Mouse (Mus musculus): ENCODE measurements around the gene Tgfb1. TPM values are rescaled to one million over a fixed set of nuclear protein-coding genes. Genes with fewer than 3 reads are reported as not detected.

Tgfb1 gene
- polyA plus RNA-seq, 1 experiment = 48.0 TPM

DNA sequence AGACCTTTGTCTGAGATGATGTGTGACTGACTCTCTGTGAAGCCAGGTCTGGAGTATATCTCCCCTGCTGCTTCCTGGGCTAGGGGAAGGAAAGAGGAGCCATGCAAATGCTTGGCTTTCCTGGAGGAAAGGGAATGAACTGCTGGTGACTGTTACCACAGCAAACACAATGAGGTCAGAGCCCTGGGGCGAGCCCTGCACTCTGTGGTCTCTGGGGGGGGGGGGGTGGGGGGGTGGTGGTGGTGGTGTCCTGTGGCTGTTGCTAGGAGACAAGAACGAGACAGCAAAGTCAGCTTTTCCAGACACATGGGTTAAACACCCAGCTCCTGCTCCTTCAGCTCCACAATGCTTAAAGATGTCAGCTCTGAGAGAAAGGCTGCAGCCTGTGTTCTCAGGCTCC, 42.6 kb downstream of the Tgfb1 start:
- Histone ChIP-seq H3K4me1 (ENCODE audit: control insufficient read depth, insufficient read depth, low read length) (no peaks in the 10 kb centered on the region), H3K27ac (ENCODE audit: insufficient read depth, low read length) (no peak overlapping the region), H3K4me3 (ENCODE audit: insufficient read depth, low read length) (no peak overlapping the region)
- no peak for TF ChIP-seq POLR2A (IDR thresholded peaks at IDR 0.05; ENCODE audit: low read depth, low read length)
- TF ChIP-seq CTCF (IDR thresholded peaks at IDR 0.05; ENCODE audit: borderline replicate concordance, insufficient read depth, low read length) = no peak

DNA sequence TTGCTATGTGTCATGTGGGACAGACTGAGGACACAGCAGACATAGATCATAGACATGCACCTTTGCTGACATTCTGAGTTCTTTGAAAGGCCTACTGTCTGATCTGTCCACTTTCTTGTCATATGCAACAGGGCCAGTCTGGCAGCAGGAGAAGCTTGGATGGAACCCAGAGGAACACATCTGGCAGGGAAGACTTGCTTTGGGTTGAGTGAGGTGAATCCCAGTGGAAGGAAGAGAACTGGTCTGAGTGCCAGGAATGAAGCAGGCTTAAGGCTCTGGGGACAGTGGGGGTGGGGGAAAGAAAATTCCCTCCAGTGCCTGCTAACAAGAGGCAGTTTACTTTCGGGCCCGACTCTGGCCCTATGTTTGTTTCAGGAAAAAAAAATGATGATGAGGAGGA, 43.1 kb downstream of the Tgfb1 start:
- no peak overlapping the region for H3K4me3 ChIP-seq (ENCODE audit: insufficient read depth, low read length)
- no peaks in the 10 kb centered on the region for H3K4me1 ChIP-seq (ENCODE audit: control insufficient read depth, insufficient read depth, low read length)
- H3K27ac ChIP-seq (ENCODE audit: insufficient read depth, low read length) = no peak overlapping the region
- TF ChIP-seq CTCF (IDR thresholded peaks at IDR 0.05; ENCODE audit: borderline replicate concordance, insufficient read depth, low read length) = no peak
- TF ChIP-seq POLR2A (IDR thresholded peaks at IDR 0.05; ENCODE audit: low read depth, low read length) = no peak

DNA sequence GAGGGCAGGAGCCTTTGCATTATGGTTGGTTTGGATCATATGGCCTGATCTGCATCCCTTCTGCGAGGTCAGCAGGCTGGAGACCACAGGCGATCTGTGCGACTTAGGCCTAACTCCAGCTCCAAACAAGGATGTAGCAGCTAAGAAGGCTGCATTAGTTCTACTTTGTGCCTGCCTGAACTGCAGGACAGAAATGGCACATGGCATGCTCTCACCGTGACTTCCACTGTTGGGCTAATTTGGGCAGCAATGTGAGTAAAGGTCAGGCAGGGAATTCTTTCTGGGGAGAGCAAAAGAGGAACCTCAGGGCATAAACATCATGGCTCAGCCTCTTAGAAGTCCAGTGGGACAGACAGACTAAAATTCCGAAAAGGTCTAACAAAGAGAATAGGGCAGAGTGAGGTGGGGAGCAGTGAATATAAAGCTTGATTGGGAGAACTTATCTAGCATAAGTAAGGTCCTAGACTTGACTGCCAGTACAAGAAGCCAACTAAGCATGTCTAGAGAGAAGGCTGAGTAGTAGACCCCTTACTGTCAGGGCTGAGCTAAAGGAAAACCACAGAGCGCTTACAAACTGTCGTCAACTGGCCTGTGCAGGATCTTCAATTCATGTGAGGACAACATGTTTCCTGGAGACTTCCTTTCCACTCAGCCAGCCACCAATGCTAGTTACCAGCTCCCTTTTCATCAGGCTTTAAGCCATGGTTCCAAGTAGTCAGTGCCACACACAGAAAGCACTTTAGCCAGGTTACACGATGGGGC, 44.7 kb downstream of the Tgfb1 start:
- H3K4me3 ChIP-seq (ENCODE audit: insufficient read depth, low read length) = no peak overlapping the region
- no peak overlapping the region for H3K27ac ChIP-seq (ENCODE audit: insufficient read depth, low read length)
- no peaks in the 10 kb centered on the region for H3K4me1 ChIP-seq (ENCODE audit: control insufficient read depth, insufficient read depth, low read length)
- TF ChIP-seq POLR2A (IDR thresholded peaks at IDR 0.05; ENCODE audit: low read depth, low read length) = no peak

DNA sequence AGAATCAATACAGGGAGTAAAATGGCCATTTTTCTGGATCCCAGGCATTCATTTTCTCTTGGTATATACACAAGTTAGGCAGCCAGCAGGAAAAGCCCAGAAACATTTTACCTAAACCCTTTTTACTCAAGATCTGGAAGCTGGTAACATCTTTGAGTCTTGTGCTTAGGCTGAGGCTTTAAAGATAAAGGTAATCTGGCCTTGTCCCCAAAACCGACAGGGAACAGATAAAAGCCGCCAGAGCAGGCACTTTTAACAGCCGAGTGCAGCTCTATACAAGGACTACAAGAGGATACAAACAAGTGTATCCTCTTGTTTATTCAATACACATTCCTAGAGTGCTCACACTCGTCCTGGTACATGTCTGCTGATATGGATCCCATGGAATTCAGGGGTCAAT, 48.2 kb downstream of the Tgfb1 start:
- Histone ChIP-seq H3K4me1 (ENCODE audit: control insufficient read depth, insufficient read depth, low read length) (no peaks in the 10 kb centered on the region), H3K27ac (ENCODE audit: insufficient read depth, low read length) (no peak overlapping the region), H3K4me3 (ENCODE audit: insufficient read depth, low read length) (no peak overlapping the region)
- TF ChIP-seq POLR2A (IDR thresholded peaks at IDR 0.05; ENCODE audit: low read depth, low read length) (no peak), CTCF (IDR thresholded peaks at IDR 0.05; ENCODE audit: borderline replicate concordance, insufficient read depth, low read length) (no peak)

DNA sequence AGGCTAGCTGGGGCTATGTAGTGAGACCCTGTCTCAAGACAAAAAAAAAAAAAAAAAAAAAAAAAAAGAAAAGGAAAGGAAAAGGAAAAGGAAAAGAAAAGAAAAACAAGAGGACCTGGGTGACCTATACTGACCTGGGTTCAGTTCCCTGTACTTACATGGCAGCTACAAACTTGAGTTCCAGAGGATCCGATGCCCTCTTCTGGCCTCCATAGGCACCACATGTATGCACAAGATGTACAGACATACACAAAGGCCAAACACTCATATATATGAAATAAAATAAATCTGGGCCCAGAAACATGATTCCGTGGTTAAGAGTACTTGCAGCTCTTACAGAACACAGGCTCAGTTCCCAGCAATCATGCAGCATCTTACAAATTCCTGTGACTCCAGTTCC, 50.1 kb downstream of the Tgfb1 start:
- Histone ChIP-seq H3K27ac (ENCODE audit: insufficient read depth, low read length) (no peak overlapping the region), H3K4me1 (ENCODE audit: control insufficient read depth, insufficient read depth, low read length) (no peaks in the 10 kb centered on the region)

DNA sequence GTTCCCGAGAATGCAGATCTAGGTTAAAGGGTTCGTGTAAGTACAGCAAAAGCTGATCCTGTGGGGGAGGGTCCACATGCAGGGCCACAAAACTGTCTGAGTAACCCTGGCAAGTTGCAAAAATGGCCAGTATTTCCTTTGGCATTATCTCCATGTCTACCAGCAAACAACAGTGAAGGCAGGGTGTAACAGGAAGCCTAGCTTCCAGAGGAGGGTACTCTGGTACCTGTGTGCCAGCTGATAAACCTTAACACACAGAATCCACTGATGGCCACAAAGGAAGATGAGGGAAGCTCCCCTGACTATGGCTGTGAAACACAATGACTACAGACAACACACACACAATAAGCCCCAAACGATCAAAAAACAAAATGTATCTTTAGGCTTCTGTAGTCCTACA, 51.5 kb downstream of the Tgfb1 start:
- Histone ChIP-seq H3K4me3 (ENCODE audit: insufficient read depth, low read length) (no peak overlapping the region), H3K27ac (ENCODE audit: insufficient read depth, low read length) (no peak overlapping the region), H3K4me1 (ENCODE audit: control insufficient read depth, insufficient read depth, low read length) (no peaks in the 10 kb centered on the region)
- no peak for TF ChIP-seq CTCF (IDR thresholded peaks at IDR 0.05; ENCODE audit: borderline replicate concordance, insufficient read depth, low read length)

More for the DNA sequence above, 50.1 kb downstream of the Tgfb1 start:
- no peak for TF ChIP-seq CTCF (IDR thresholded peaks at IDR 0.05; ENCODE audit: borderline replicate concordance, insufficient read depth, low read length)
- TF ChIP-seq POLR2A (IDR thresholded peaks at IDR 0.05; ENCODE audit: low read depth, low read length) = no peak
- no peak overlapping the region for H3K4me3 ChIP-seq (ENCODE audit: insufficient read depth, low read length)

DNA sequence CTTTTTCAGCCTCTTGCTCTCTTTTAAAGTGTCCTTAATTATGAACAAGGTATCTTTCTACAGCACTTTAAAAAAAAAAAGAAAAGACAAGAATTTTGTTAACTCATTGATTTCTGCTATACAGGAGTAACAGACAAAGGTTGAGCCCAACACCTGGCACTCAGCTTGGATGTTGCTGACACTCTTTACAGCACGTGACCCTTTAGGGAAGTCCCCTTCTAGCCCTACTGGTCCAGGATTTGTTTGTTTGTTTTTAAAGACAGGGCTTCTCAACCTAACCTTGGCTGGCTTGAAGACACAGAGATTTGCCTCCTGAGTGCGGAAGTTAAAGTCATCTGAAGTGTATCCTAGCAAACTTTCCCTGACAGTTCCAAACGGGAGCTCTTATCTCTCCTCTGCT, 60.0 kb downstream of the Tgfb1 start:
- TF ChIP-seq CTCF (IDR thresholded peaks at IDR 0.05; ENCODE audit: borderline replicate concordance, insufficient read depth, low read length) = no peak
- TF ChIP-seq POLR2A (IDR thresholded peaks at IDR 0.05; ENCODE audit: low read depth, low read length) = no peak
- Histone ChIP-seq H3K4me3 (ENCODE audit: insufficient read depth, low read length) (no peak overlapping the region), H3K27ac (ENCODE audit: insufficient read depth, low read length) (no peak overlapping the region), H3K4me1 (ENCODE audit: control insufficient read depth, insufficient read depth, low read length) (peaks cover 4% of the 10 kb centered on the region; the same call in 1 of the 2 replicates)

DNA sequence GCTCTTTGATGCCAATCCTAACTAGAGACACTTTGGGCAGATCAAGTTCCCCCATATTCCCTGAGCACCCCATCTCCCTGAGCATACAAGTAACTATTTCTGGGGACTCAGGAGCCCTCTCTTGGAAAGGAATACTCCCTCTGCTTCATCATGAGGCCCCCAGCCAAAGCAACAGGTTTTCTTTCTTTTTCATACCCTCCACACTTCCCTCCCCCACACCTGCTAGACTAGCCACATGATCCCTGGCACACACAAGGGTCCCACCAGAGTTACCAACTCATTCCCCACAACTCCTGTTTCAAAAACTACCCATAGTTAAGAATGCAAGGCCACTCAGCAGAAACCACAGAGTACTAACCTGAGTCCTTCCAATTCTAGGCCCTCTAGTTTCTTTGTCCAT, 66.3 kb downstream of the Tgfb1 start:
- Histone ChIP-seq H3K4me1 (ENCODE audit: control insufficient read depth, insufficient read depth, low read length) (peaks cover 12% of the 10 kb centered on the region), H3K27ac (ENCODE audit: insufficient read depth, low read length) (peak overlapping the region; percentile 95), H3K4me3 (ENCODE audit: insufficient read depth, low read length) (peak overlapping the region; percentile 99)
- TF ChIP-seq CTCF (IDR thresholded peaks at IDR 0.05; ENCODE audit: borderline replicate concordance, insufficient read depth, low read length) (no peak), POLR2A (IDR thresholded peaks at IDR 0.05; ENCODE audit: low read depth, low read length) (no peak)

DNA sequence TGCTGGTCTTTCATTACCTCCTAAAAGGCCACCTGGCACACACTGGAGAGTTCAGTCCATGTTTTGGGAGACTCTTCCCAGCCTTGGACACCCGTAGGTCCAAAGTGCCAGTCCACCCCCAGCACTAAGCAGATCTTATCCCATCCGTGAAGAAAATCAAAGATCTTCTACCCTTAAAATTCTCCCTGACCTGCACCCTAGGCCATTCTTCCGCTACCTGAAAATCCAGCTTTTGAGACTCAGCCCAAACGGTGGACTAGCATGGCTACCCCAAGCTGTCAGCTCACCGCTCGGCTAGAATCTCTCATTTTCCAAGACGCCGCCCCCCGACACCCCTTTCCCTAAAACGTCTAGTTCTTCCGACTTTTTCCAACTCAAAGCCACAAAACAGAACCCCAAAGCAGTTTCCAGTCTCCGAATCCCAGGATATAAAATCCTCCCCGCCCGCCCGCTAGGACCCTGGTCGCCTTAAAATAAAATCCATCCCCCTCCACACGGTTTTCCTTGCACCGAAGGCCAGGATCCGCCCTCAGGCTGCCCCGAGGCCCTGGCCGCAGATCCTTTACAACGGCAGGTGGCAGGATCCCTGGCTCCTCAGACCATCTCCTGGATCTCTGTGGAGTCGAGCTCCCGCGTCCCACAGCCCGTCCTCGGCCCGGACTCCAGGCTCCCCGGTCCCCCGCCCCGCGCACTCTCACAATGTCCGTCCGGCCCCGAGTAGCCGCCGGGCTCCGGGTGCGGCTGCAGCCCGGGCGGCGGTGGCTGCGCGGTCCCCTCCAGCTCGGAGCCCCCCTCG, 67.0 kb downstream of the Tgfb1 start:
- Histone ChIP-seq H3K4me1 (ENCODE audit: control insufficient read depth, insufficient read depth, low read length) (peaks cover 12% of the 10 kb centered on the region), H3K4me3 (ENCODE audit: insufficient read depth, low read length) (peak overlapping the region; percentile 99), H3K27ac (ENCODE audit: insufficient read depth, low read length) (peak overlapping the region; percentile 95)
- TF ChIP-seq POLR2A (IDR thresholded peaks at IDR 0.05; ENCODE audit: low read depth, low read length) = peak; percentile 9; the same call in 1 of the 2 replicates
- no peak for TF ChIP-seq CTCF (IDR thresholded peaks at IDR 0.05; ENCODE audit: borderline replicate concordance, insufficient read depth, low read length)

DNA sequence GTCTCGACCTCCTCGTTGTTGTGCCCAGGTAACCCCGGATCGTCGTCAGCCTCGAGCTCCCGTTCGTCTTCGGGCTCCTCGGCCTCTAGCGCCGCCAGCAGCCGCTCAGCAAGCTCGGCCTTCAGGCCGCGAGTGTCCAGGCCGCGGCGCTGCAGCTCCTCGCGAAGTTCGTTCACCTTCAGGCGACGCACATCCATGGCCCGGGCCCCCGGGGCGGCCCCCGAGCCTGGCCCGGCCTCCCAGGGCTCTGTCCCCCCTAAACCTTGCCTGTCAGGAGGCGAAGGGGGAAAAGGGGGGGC, 67.6 kb downstream of the Tgfb1 start:
- H3K27ac ChIP-seq (ENCODE audit: insufficient read depth, low read length) = peak overlapping the region; percentile 95
- TF ChIP-seq CTCF (IDR thresholded peaks at IDR 0.05; ENCODE audit: borderline replicate concordance, insufficient read depth, low read length) (0 out of 2 replicates have a peak, but pooled peaks have one; percentile 10), POLR2A (IDR thresholded peaks at IDR 0.05; ENCODE audit: low read depth, low read length) (no peak; the same call in 1 of the 2 replicates)
- H3K4me3 ChIP-seq (ENCODE audit: insufficient read depth, low read length) = peak overlapping the region; percentile 99
- peaks cover 9% of the 10 kb centered on the region for H3K4me1 ChIP-seq (ENCODE audit: control insufficient read depth, insufficient read depth, low read length)

Other genes starting within 250 kb of the Tgfb1 start
- gene Ceacam1, start 209.4 kb upstream of the Tgfb1 start, polyA plus RNA-seq (2011; ENCODE audit: insufficient read length, low read depth, missing spikeins) = not detected in 2 replicates
- not detected in 2 replicates for gene Ceacam2, start 147.1 kb upstream of the Tgfb1 start, polyA plus RNA-seq (2011; ENCODE audit: insufficient read length, low read depth, missing spikeins)
- not detected in 2 replicates for gene Erich4, start 71.1 kb upstream of the Tgfb1 start, polyA plus RNA-seq (2011; ENCODE audit: insufficient read length, low read depth, missing spikeins)
- gene Dmac2, start 67.6 kb upstream of the Tgfb1 start, polyA plus RNA-seq (2011; ENCODE audit: insufficient read length, low read depth, missing spikeins) = 8.2 and 16.7 TPM in 2 replicates
- 0.68 and 0.83 TPM in 2 replicates for gene B3gnt8, start 60.3 kb upstream of the Tgfb1 start, polyA plus RNA-seq (2011; ENCODE audit: insufficient read length, low read depth, missing spikeins)
- gene Bckdha, start 28.0 kb upstream of the Tgfb1 start, polyA plus RNA-seq (2011; ENCODE audit: insufficient read length, low read depth, missing spikeins) = 15.5 and 16.4 TPM in 2 replicates
- gene Exosc5, start 27.8 kb upstream of the Tgfb1 start, polyA plus RNA-seq (2011; ENCODE audit: insufficient read length, low read depth, missing spikeins) = 21.6 and 25.3 TPM in 2 replicates
- 0.73 TPM in 1 of 2 replicates, not detected in the other for gene Tmem91, start 11.8 kb upstream of the Tgfb1 start, polyA plus RNA-seq (2011; ENCODE audit: insufficient read length, low read depth, missing spikeins)
- gene B9d2, start 6.2 kb upstream of the Tgfb1 start, polyA plus RNA-seq (2011; ENCODE audit: insufficient read length, low read depth, missing spikeins) = 7.8 and 13.1 TPM in 2 replicates
- gene Ccdc97, start 32.1 kb downstream of the Tgfb1 start, polyA plus RNA-seq (2011; ENCODE audit: insufficient read length, low read depth, missing spikeins) = 31.5 and 32.0 TPM in 2 replicates
- gene Hnrnpul1, start 67.8 kb downstream of the Tgfb1 start, polyA plus RNA-seq (2011; ENCODE audit: insufficient read length, low read depth, missing spikeins) = 125 and 155 TPM in 2 replicates
- 232 and 364 TPM in 2 replicates for gene Axl, start 101.7 kb downstream of the Tgfb1 start, polyA plus RNA-seq (2011; ENCODE audit: insufficient read length, low read depth, missing spikeins)
- 0.23 TPM in 1 of 2 replicates, not detected in the other for gene Cyp2s1, start 129.9 kb downstream of the Tgfb1 start, polyA plus RNA-seq (2011; ENCODE audit: insufficient read length, low read depth, missing spikeins)
- not detected in 2 replicates for gene Cyp2b10, start 210.6 kb downstream of the Tgfb1 start, polyA plus RNA-seq (2011; ENCODE audit: insufficient read length, low read depth, missing spikeins)